Mouse (Mus musculus): Measurements from ENCODE around the gene Frmd4a. TPM values are rescaled to one million over a fixed set of nuclear protein-coding genes. Genes with fewer than 3 reads are reported as not detected.
A peak's percentile ranks its signal among the peaks of the same experiment; 100 is the strongest.

Gene Frmd4a
- polyA plus RNA-seq, 1 experiment = 4.2 TPM

GRCm38 (mm10) chr2:4477311-4477710, 459.8 kb downstream of the Frmd4a start:
- Histone ChIP-seq H3K4me1 (ENCODE audit: control insufficient read depth, insufficient read depth, insufficient read length, low read length) (peaks cover 2% of the 10 kb centered on the region; the same call in 1 of the 2 replicates), H3K27ac (ENCODE audit: insufficient read depth, low read depth, low read length) (no peak overlapping the region), H3K4me3 (ENCODE audit: low read depth, low read length) (no peak overlapping the region), H3K36me3 (ENCODE audit: control insufficient read depth, insufficient read depth, low read length) (no peaks in the 10 kb centered on the region), H3K27me3 (ENCODE audit: control insufficient read depth, insufficient read depth, low read length) (no peaks in the 10 kb centered on the region)
- whole genome bisulfite sequencing = 80% methylated on average over 5 of the region's 5 CpGs
- TF ChIP-seq POLR2A (IDR thresholded peaks at IDR 0.05; ENCODE audit: low read depth, low read length) = no peak
- no peak for TF ChIP-seq CTCF (IDR thresholded peaks at IDR 0.05; ENCODE audit: extremely low read depth, insufficient read length, insufficient replicate concordance, low read depth, low read length)

- Histone ChIP-seq H3K27ac (ENCODE audit: insufficient read depth, low read depth, low read length) (no peak overlapping the region), H3K27me3 (ENCODE audit: control insufficient read depth, insufficient read depth, low read length) (no peaks in the 10 kb centered on the region), H3K36me3 (ENCODE audit: control insufficient read depth, insufficient read depth, low read length) (no peaks in the 10 kb centered on the region), H3K4me3 (ENCODE audit: low read depth, low read length) (no peak overlapping the region), H3K4me1 (ENCODE audit: control insufficient read depth, insufficient read depth, insufficient read length, low read length) (no peaks in the 10 kb centered on the region)
- 67% methylated on average over 5 of the region's 5 CpGs for WGBS
- TF ChIP-seq POLR2A (IDR thresholded peaks at IDR 0.05; ENCODE audit: low read depth, low read length) (no peak), CTCF (IDR thresholded peaks at IDR 0.05; ENCODE audit: extremely low read depth, insufficient read length, insufficient replicate concordance, low read depth, low read length) (no peak)
Observed at GRCm38 (mm10) chr2:4480180-4480579, 462.7 kb downstream of the Frmd4a start.

- WGBS = 88% methylated on average over 11 of the region's 11 CpGs
- H3K27me3 ChIP-seq (ENCODE audit: control insufficient read depth, insufficient read depth, low read length) = no peaks in the 10 kb centered on the region
- TF ChIP-seq POLR2A (IDR thresholded peaks at IDR 0.05; ENCODE audit: low read depth, low read length) (no peak), CTCF (IDR thresholded peaks at IDR 0.05; ENCODE audit: extremely low read depth, insufficient read length, insufficient replicate concordance, low read depth, low read length) (no peak)
Observed at GRCm38 (mm10) chr2:4481154-4481553, 463.6 kb downstream of the Frmd4a start.

GRCm38 (mm10) chr2:4486185-4486584, 468.7 kb downstream of the Frmd4a start:
- no peak for TF ChIP-seq CTCF (IDR thresholded peaks at IDR 0.05; ENCODE audit: extremely low read depth, insufficient read length, insufficient replicate concordance, low read depth, low read length)
- no peak for TF ChIP-seq POLR2A (IDR thresholded peaks at IDR 0.05; ENCODE audit: low read depth, low read length)
- Histone ChIP-seq H3K27ac (ENCODE audit: insufficient read depth, low read depth, low read length) (no peak overlapping the region), H3K27me3 (ENCODE audit: control insufficient read depth, insufficient read depth, low read length) (no peaks in the 10 kb centered on the region), H3K36me3 (ENCODE audit: control insufficient read depth, insufficient read depth, low read length) (no peaks in the 10 kb centered on the region), H3K4me3 (ENCODE audit: low read depth, low read length) (no peak overlapping the region), H3K4me1 (ENCODE audit: control insufficient read depth, insufficient read depth, insufficient read length, low read length) (no peaks in the 10 kb centered on the region)
- WGBS = 88% methylated on average over 5 of the region's 5 CpGs

More at GRCm38 (mm10) chr2:4481154-4481553, 463.6 kb downstream of the Frmd4a start:
- Histone ChIP-seq H3K36me3 (ENCODE audit: control insufficient read depth, insufficient read depth, low read length) (no peaks in the 10 kb centered on the region), H3K4me3 (ENCODE audit: low read depth, low read length) (no peak overlapping the region), H3K27ac (ENCODE audit: insufficient read depth, low read depth, low read length) (no peak overlapping the region), H3K4me1 (ENCODE audit: control insufficient read depth, insufficient read depth, insufficient read length, low read length) (no peaks in the 10 kb centered on the region)

DNA sequence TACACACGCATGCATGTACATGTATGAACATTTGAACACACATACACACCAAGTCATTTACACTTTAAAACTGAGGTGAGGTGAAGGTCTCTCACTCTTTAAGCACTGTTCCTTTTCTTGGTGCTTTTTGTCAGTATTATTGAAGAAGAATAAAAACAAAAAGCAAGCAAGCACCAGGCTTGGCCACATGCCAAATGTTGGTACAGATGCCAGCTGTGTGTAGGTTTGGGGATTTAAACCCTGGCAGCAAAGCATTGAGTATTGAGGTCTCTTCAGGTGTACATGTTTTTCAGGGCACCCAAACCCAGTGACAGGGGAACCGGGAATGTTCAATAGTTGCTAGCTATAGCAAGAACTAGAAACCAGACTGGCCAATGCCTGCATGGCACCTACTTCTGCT, 469.8 kb downstream of the Frmd4a start:
- Histone ChIP-seq H3K4me3 (ENCODE audit: low read depth, low read length) (no peak overlapping the region), H3K36me3 (ENCODE audit: control insufficient read depth, insufficient read depth, low read length) (no peaks in the 10 kb centered on the region), H3K27ac (ENCODE audit: insufficient read depth, low read depth, low read length) (no peak overlapping the region), H3K27me3 (ENCODE audit: control insufficient read depth, insufficient read depth, low read length) (no peaks in the 10 kb centered on the region), H3K4me1 (ENCODE audit: control insufficient read depth, insufficient read depth, insufficient read length, low read length) (no peaks in the 10 kb centered on the region)
- 81% methylated on average over 2 of the region's 2 CpGs for WGBS
- TF ChIP-seq CTCF (IDR thresholded peaks at IDR 0.05; ENCODE audit: extremely low read depth, insufficient read length, insufficient replicate concordance, low read depth, low read length) (no peak), POLR2A (IDR thresholded peaks at IDR 0.05; ENCODE audit: low read depth, low read length) (no peak)

GRCm38 (mm10) chr2:4490845-4491244, 473.3 kb downstream of the Frmd4a start:
- no peak overlapping the region for H3K27ac ChIP-seq (ENCODE audit: insufficient read depth, low read depth, low read length)
- TF ChIP-seq POLR2A (IDR thresholded peaks at IDR 0.05; ENCODE audit: low read depth, low read length) (no peak), CTCF (IDR thresholded peaks at IDR 0.05; ENCODE audit: extremely low read depth, insufficient read length, insufficient replicate concordance, low read depth, low read length) (no peak)
- 69% methylated on average over 5 of the region's 5 CpGs for WGBS
- no peak overlapping the region for H3K4me3 ChIP-seq (ENCODE audit: low read depth, low read length)
- H3K4me1 ChIP-seq (ENCODE audit: control insufficient read depth, insufficient read depth, insufficient read length, low read length) = no peaks in the 10 kb centered on the region
- no peaks in the 10 kb centered on the region for H3K36me3 ChIP-seq (ENCODE audit: control insufficient read depth, insufficient read depth, low read length)
- no peaks in the 10 kb centered on the region for H3K27me3 ChIP-seq (ENCODE audit: control insufficient read depth, insufficient read depth, low read length)

- TF ChIP-seq CTCF (IDR thresholded peaks at IDR 0.05; ENCODE audit: extremely low read depth, insufficient read length, insufficient replicate concordance, low read depth, low read length) (peak; percentile 29; the same call in 1 of the 2 replicates), POLR2A (IDR thresholded peaks at IDR 0.05; ENCODE audit: low read depth, low read length) (no peak)
- Histone ChIP-seq H3K4me3 (ENCODE audit: low read depth, low read length) (no peak overlapping the region), H3K4me1 (ENCODE audit: control insufficient read depth, insufficient read depth, insufficient read length, low read length) (no peaks in the 10 kb centered on the region), H3K27ac (ENCODE audit: insufficient read depth, low read depth, low read length) (no peak overlapping the region), H3K36me3 (ENCODE audit: control insufficient read depth, insufficient read depth, low read length) (no peaks in the 10 kb centered on the region), H3K27me3 (ENCODE audit: control insufficient read depth, insufficient read depth, low read length) (no peaks in the 10 kb centered on the region)
- WGBS = 43% methylated on average over 20 of the region's 20 CpGs
Observed at GRCm38 (mm10) chr2:4492485-4493481, 475.3 kb downstream of the Frmd4a start.
